Mouse (Mus musculus) erythroblast, embryonic 14.5 days (primary cell): Measurements from ENCODE around the gene Qrich2.

Experiments
- GATA1 ChIP-seq: IDR thresholded peaks from 2 replicates; pipeline ENCODE4 v1.6.1; 2012; ENCODE audit warnings: low read length, inconsistent platforms, mixed read lengths
- TAL1 ChIP-seq: IDR thresholded peaks from 3 replicates; pipeline ENCODE4 v1.6.1; 2012; ENCODE audit warnings: low read length, inconsistent platforms, mixed read lengths

DNA sequence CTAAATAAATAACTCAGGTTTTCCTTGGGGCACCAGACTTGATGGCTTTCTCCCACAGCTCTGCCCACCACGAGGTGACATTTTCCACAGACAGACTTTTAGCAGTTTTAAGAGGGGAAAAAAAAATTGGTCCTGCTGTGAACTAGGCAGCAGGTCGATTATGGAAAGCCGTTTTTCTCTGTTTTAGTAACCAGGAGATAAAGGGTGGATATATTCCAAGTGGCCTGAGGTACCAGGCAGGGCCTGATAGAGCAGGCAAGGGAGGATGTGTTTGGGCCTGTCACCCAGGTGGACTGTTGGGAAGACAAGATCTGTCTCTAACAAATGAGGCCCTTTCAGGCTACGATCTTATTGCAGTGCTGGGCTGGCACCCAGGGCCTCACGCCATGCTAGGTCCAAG, 39.5 kb upstream of the Qrich2 start:
- TF ChIP-seq GATA1: no peak
- no peak for TF ChIP-seq TAL1
